Mouse (Mus musculus): ENCODE measurements around the gene Gm26920.

DNA sequence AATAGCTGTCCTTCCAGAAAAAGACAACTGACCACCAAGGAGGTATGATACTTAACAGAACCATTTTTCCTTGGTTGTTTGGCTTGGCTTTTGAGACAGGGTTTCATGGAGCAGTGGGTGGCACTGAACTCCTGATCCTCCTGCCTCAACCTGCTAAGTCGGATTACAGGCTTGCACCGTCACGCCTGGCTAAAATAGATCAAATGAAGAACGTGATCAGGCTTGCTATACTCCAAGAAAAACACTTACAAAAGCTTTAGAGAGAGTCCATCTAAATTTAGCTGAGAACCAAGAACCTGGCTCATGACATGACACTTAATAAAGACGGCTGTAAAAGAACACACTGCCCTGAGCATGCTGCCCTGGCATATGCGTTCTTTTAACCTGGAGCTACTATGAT lies 29.9 kb downstream of the Gm26920 start:
- TF ChIP-seq CTCF (IDR thresholded peaks at IDR 0.05; ENCODE audit: low read depth, low read length) (no peak), POLR2A (IDR thresholded peaks at IDR 0.05; ENCODE audit: extremely low read depth, insufficient read depth, low read length) (no peak)

All from liver, adult 2 months (tissue).